Mouse (Mus musculus) olfactory bulb, adult 2 months (tissue): ENCODE results near the gene Pnmal1. TPM values are rescaled to one million over a fixed set of nuclear protein-coding genes. Genes with fewer than 3 reads are reported as not detected.

ENCODE experiments used
- H3K27ac ChIP-seq: fragments of 200-500 bp; 2 replicates; pipeline ENCODE4 v1.5.1; 2012; ENCODE audit warnings: low read depth, low read length; ENCODE audit not compliant: insufficient read depth
- H3K4me1 ChIP-seq: fragments of 200-500 bp; 2 replicates; pipeline ENCODE4 v1.6.1; 2012; ENCODE audit warnings: low read length; ENCODE audit not compliant: control insufficient read depth, insufficient read depth
- H3K4me3 ChIP-seq: fragments of 200-500 bp; 2 replicates; pipeline ENCODE4 v1.5.1; 2012; ENCODE audit warnings: mild to moderate bottlenecking, low read depth, low read length, moderate library complexity; ENCODE audit not compliant: insufficient read depth
- CTCF ChIP-seq: fragments of 200-500 bp; IDR thresholded peaks from 2 replicates; pipeline ENCODE4 v1.5.1; 2012; ENCODE audit warnings: low read depth, mild to moderate bottlenecking, low read length, moderate library complexity; ENCODE audit not compliant: insufficient read depth
- POLR2A ChIP-seq: fragments of 200-500 bp; IDR thresholded peaks from 2 replicates; pipeline ENCODE4 v1.6.1; 2012; ENCODE audit warnings: mild to moderate bottlenecking, low read depth, low read length, moderate library complexity; ENCODE audit not compliant: insufficient read depth
- WGBS: fragments of 180-500 bp; shearing (Covaris S2); methylation state at CpG from one replicate; pipeline ENCODE4 v1.1.7; 2018; 5-methylcytosine and 5-hydroxymethylcytosine counted together
- polyA plus RNA-seq: library from polyadenylated mRNA; stranded (reverse); fragments of >200 nt; gene quantifications from 2 replicates; pipeline ENCODE4 v1.2.4, GENCODE M21; 2012; ENCODE audit warnings: low replicate concordance; ENCODE audit not compliant: missing spikeins, insufficient read depth, insufficient read length

Gene Pnmal1
- polyA plus RNA-seq, 1 experiment, result not detected

DNA sequence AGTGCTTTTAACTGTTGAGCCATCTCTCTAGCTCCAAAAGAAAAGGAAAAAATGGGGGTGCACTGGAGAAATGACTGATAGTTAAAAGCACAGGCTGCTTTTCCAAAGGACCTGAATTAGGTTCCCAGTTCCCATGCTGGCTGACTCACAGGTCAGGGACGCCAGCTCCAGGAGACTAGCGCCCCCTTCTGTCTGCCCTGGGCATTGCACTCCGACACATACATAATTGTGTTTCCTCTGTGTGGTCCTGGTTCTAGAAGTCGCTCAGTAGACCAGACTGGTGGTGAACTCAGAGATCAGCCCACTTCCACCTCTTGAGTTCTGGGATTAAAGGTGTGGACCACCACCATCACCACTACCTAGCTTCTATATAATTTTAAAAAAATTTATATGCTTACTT, 22.2 kb upstream of the Pnmal1 start:
- Histone ChIP-seq H3K4me1 (peaks cover 33% of the 10 kb centered on the region), H3K27ac (no peak overlapping the region), H3K4me3 (no peak overlapping the region)
- WGBS, result 55% methylated on average over 4 of the region's 4 CpGs
- peak; percentile 70; the same call in 1 of the 2 replicates for TF ChIP-seq CTCF
- TF ChIP-seq POLR2A, result no peak

DNA sequence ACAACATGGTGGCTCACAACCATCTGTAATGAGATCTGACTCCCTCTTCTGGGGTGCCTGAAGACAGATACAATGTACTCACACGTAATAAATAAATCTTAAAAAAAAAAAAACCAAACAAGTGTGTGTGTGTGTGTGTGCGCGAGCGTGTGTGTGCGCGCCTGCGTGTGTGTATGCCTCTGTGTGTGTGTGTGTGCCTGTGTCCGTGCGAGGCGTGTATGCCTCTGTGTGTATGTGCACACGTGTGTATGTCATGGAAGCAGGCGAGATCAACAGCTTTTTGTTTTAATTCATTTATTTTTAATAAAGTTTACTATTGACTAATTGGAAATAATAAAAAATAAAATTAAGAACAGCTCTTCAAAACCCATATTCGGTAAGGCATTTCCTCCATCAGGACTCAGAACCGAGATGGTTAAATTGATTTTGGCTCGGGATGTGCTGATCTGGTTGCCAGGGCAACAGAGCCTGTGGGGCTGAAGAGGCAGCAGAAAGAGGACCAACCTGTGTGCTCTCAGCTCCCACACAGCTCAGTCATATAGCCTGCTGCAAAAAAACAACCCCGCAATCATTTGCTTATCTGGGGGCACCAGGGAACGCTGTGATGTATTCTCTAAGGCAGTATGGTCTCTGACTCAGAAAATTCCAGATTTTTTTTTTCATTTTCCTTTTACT, 21.2 kb upstream of the Pnmal1 start:
- TF ChIP-seq POLR2A (no peak), CTCF (no peak)
- H3K4me3 ChIP-seq, result no peak overlapping the region
- peak overlapping the region; percentile 98 for H3K27ac ChIP-seq
- 36% methylated on average over 17 of the region's 17 CpGs for WGBS
- H3K4me1 ChIP-seq, result peaks cover 31% of the 10 kb centered on the region

GRCm38 (mm10) chr7:16940292-16940691, 19.2 kb upstream of the Pnmal1 start:
- Histone ChIP-seq H3K4me1 (peaks cover 38% of the 10 kb centered on the region), H3K27ac (peak overlapping the region; percentile 98), H3K4me3 (no peak overlapping the region)
- 21% methylated on average over 7 of the region's 7 CpGs for WGBS
- no peak for TF ChIP-seq CTCF
- TF ChIP-seq POLR2A, result no peak

GRCm38 (mm10) chr7:16942861-16943260, 16.6 kb upstream of the Pnmal1 start:
- TF ChIP-seq CTCF (no peak), POLR2A (no peak)
- Histone ChIP-seq H3K4me3 (no peak overlapping the region), H3K4me1 (peaks cover 47% of the 10 kb centered on the region), H3K27ac (peak overlapping the region; percentile 95)
- 33% methylated on average over 4 of the region's 4 CpGs for WGBS

GRCm38 (mm10) chr7:16944061-16944807, 15.2 kb upstream of the Pnmal1 start, which contains the start of gene Pnmal2:
Gene Pnmal2, plus strand, starts transcription at chr7:16944682.
- TF ChIP-seq POLR2A (peak; percentile 98), CTCF (no peak)
- H3K4me3 ChIP-seq, result peak within 1 kb of the TSS; percentile 97
- H3K4me1 ChIP-seq, result peaks cover 53% of the 10 kb centered on the region
- WGBS, result 8% methylated on average over 36 of the region's 36 CpGs
- peak within 1 kb of the TSS; percentile 99 for H3K27ac ChIP-seq

- 3% methylated on average over 22 of the region's 22 CpGs for WGBS
- peak overlapping the region; percentile 97 for H3K4me3 ChIP-seq
- peak overlapping the region; percentile 99 for H3K27ac ChIP-seq
- H3K4me1 ChIP-seq, result peaks cover 54% of the 10 kb centered on the region
- no peak for TF ChIP-seq POLR2A
- no peak for TF ChIP-seq CTCF
These were observed 14.6 kb upstream of the Pnmal1 start for GRCm38 (mm10) chr7:16944808-16945315.

GRCm38 (mm10) chr7:16945419-16945818, 14.1 kb upstream of the Pnmal1 start:
- TF ChIP-seq CTCF, result no peak
- no peak for TF ChIP-seq POLR2A
- Histone ChIP-seq H3K27ac (peak overlapping the region; percentile 99), H3K4me3 (peak overlapping the region; percentile 97), H3K4me1 (peaks cover 53% of the 10 kb centered on the region)
- 15% methylated on average over 17 of the region's 17 CpGs for WGBS

GRCm38 (mm10) chr7:16946441-16947348, 12.8 kb upstream of the Pnmal1 start:
- H3K4me1 ChIP-seq, result peaks cover 48% of the 10 kb centered on the region
- peak overlapping the region; percentile 99 for H3K27ac ChIP-seq
- WGBS, result 3% methylated on average over 53 of the region's 53 CpGs

More at GRCm38 (mm10) chr7:16946441-16947348, 12.8 kb upstream of the Pnmal1 start:
- peak overlapping the region; percentile 97 for H3K4me3 ChIP-seq
- no peak; the same call in 1 of the 2 replicates for TF ChIP-seq CTCF
- TF ChIP-seq POLR2A, result no peak
